Mouse (Mus musculus) CH12.LX (cell line): ENCODE data around the gene Slc35f6. TPM values are rescaled to one million over a fixed set of nuclear protein-coding genes. Genes with fewer than 3 reads are reported as not detected.
"Not testable (repeated sequence)": the region's sequence is repeated elsewhere in the genome, so short reads cannot be mapped to it uniquely, and the experiment has no call there.

Experiments used
- DNase-seq: peaks from one replicate; pipeline ENCODE4 v3.0.0-alpha.2; 2013; ENCODE audit errors: extremely low read depth
- H3K27ac ChIP-seq: 2 replicates; pipeline ENCODE4 v1.5.1; 2012; ENCODE audit warnings: low read depth, mild to moderate bottlenecking, control low read depth, moderate library complexity; ENCODE audit not compliant: insufficient read depth
- H3K27me3 ChIP-seq: replicated peaks from 2 replicates; pipeline ENCODE3; 2012; ENCODE audit warnings: inconsistent platforms
- H3K36me3 ChIP-seq, 2 experiments: replicated peaks in 1 of 2; 2 replicates each; pipeline versions ENCODE3 to v1.6.1; 2012; ENCODE audit warnings: inconsistent platforms in 1 of 2, low read length in 1 of 2, mild to moderate bottlenecking in 1 of 2, mixed read lengths in 1 of 2, moderate library complexity in 1 of 2; ENCODE audit not compliant: control insufficient read depth in 1 of 2, insufficient read depth in 1 of 2
- H3K4me1 ChIP-seq, 2 experiments: 2 replicates each; pipeline ENCODE4 v1.6.1; 2012; ENCODE audit warnings: inconsistent platforms in 1 of 2, moderate library complexity in 1 of 2; ENCODE audit not compliant: insufficient read depth in 2 of 2, control insufficient read depth in 1 of 2
- H3K4me2 ChIP-seq: 2 replicates; pipeline ENCODE4 v1.6.1; 2012; ENCODE audit warnings: low read depth, mild to moderate bottlenecking, control low read depth; ENCODE audit not compliant: poor library complexity, insufficient read depth, severe bottlenecking
- H3K4me3 ChIP-seq, 3 experiments: fragments of 150-350 bp in 1 of 3; sonication (generic) in 1 of 3; replicated peaks in 1 of 3; 2 replicates each; pipeline versions ENCODE3 to v1.5.1; 2011 to 2012; ENCODE audit warnings: low read depth in 2 of 3, low read length in 2 of 3, mild to moderate bottlenecking in 2 of 3, moderate library complexity in 2 of 3, control low read depth in 1 of 3, improper control_type of control experiment in 1 of 3, inconsistent platforms in 1 of 3, mixed read lengths in 1 of 3; ENCODE audit not compliant: poor library complexity in 1 of 3
- H3K79me2 ChIP-seq: replicated peaks from 2 replicates; pipeline ENCODE4 v1.6.1; 2012; ENCODE audit warnings: mild to moderate bottlenecking, moderate library complexity; ENCODE audit not compliant: control insufficient read depth, poor library complexity, insufficient read depth, severe bottlenecking; ENCODE audit errors: extremely low read depth
- H3K9ac ChIP-seq: 2 replicates; pipeline ENCODE4 v1.6.1; 2012; ENCODE audit warnings: low read depth, mild to moderate bottlenecking, control low read depth, moderate library complexity; ENCODE audit not compliant: insufficient read depth
- H3K9me3 ChIP-seq: replicated peaks from 2 replicates; pipeline ENCODE3; 2012; ENCODE audit warnings: low read length, inconsistent platforms, mixed read lengths
- CHD2 ChIP-seq: IDR thresholded peaks from 2 replicates; pipeline ENCODE4 v1.6.1; 2011; ENCODE audit warnings: low read length, improper control_type of control experiment
- EP300 ChIP-seq: IDR thresholded peaks from 2 replicates; pipeline ENCODE4 v1.6.1; 2011; ENCODE audit warnings: low read length, improper control_type of control experiment
- GABPA ChIP-seq: IDR thresholded peaks from 2 replicates; pipeline ENCODE4 v1.6.1; 2012; ENCODE audit warnings: low read depth, low read length, improper control_type of control experiment, inconsistent platforms; ENCODE audit not compliant: insufficient replicate concordance
- HCFC1 ChIP-seq: IDR thresholded peaks from 2 replicates; pipeline ENCODE4 v1.6.1; 2012; ENCODE audit warnings: low read depth, mild to moderate bottlenecking, inconsistent platforms, low read length, improper control_type of control experiment
- JUN ChIP-seq: IDR thresholded peaks from 2 replicates; pipeline ENCODE4 v1.6.1; 2011; ENCODE audit warnings: low read depth, mild to moderate bottlenecking, low read length, improper control_type of control experiment, moderate library complexity; ENCODE audit not compliant: insufficient read depth
- JUND ChIP-seq: conservative IDR thresholded peaks from 2 replicates; pipeline ENCODE4 v1.6.1; 2011; ENCODE audit warnings: low read depth, low read length, improper control_type of control experiment
- KAT2A ChIP-seq: IDR thresholded peaks from 2 replicates; pipeline ENCODE4 v1.6.1; 2012; ENCODE audit warnings: low read length, improper control_type of control experiment, inconsistent platforms; ENCODE audit not compliant: insufficient replicate concordance
- MAFK ChIP-seq: IDR thresholded peaks from 2 replicates; pipeline ENCODE4 v1.6.1; 2011; ENCODE audit warnings: low read length, improper control_type of control experiment; ENCODE audit not compliant: insufficient replicate concordance
- MAX ChIP-seq: IDR thresholded peaks from 2 replicates; pipeline ENCODE4 v1.6.1; 2011; ENCODE audit warnings: low read length, improper control_type of control experiment
- MAZ ChIP-seq: IDR thresholded peaks from 2 replicates; pipeline ENCODE4 v1.6.1; 2012; ENCODE audit warnings: low read depth, mild to moderate bottlenecking, inconsistent platforms, low read length, improper control_type of control experiment, moderate library complexity
- MXI1 ChIP-seq: IDR thresholded peaks from 2 replicates; pipeline ENCODE4 v1.6.1; 2011; ENCODE audit warnings: mild to moderate bottlenecking, low read depth, low read length, improper control_type of control experiment
- NELFE ChIP-seq: IDR thresholded peaks from 2 replicates; pipeline ENCODE4 v1.6.1; 2011; ENCODE audit warnings: low read depth, low read length, improper control_type of control experiment
- NRF1 ChIP-seq: IDR thresholded peaks from 2 replicates; pipeline ENCODE4 v1.6.1; 2014; ENCODE audit warnings: low read depth, mild to moderate bottlenecking, inconsistent platforms, low read length, improper control_type of control experiment, moderate library complexity
- POLR2AphosphoS2 ChIP-seq: IDR thresholded peaks from 2 replicates; pipeline ENCODE4 v1.6.1; 2011; ENCODE audit warnings: low read depth, low read length, improper control_type of control experiment
- RAD21 ChIP-seq: IDR thresholded peaks from 2 replicates; pipeline ENCODE4 v1.6.1; 2011; ENCODE audit warnings: low read depth, mild to moderate bottlenecking, low read length, improper control_type of control experiment, moderate library complexity
- SMC3 ChIP-seq: IDR thresholded peaks from 2 replicates; pipeline ENCODE4 v1.6.1; 2011; ENCODE audit warnings: low read depth, low read length, improper control_type of control experiment
- TBP ChIP-seq: conservative IDR thresholded peaks from 2 replicates; pipeline ENCODE4 v1.6.1; 2011; ENCODE audit warnings: low read depth, low read length, improper control_type of control experiment
- TCF12 ChIP-seq: IDR thresholded peaks from 2 replicates; pipeline ENCODE4 v1.6.1; 2014; ENCODE audit warnings: low read depth, mild to moderate bottlenecking, inconsistent platforms, low read length, improper control_type of control experiment
- USF1 ChIP-seq: IDR thresholded peaks from 2 replicates; pipeline ENCODE4 v1.6.1; 2014; ENCODE audit warnings: low read depth, mild to moderate bottlenecking, inconsistent platforms, low read length, improper control_type of control experiment
- USF2 ChIP-seq: conservative IDR thresholded peaks from 2 replicates; pipeline ENCODE4 v1.6.1; 2011; ENCODE audit warnings: low read depth, low read length, improper control_type of control experiment
- ZC3H11A ChIP-seq: IDR thresholded peaks from 2 replicates; pipeline ENCODE4 v1.6.1; 2012; ENCODE audit warnings: low read depth, mild to moderate bottlenecking, inconsistent platforms, low read length, improper control_type of control experiment
- ZMIZ1 ChIP-seq: IDR thresholded peaks from 2 replicates; pipeline ENCODE4 v1.6.1; 2012; ENCODE audit warnings: low read depth, mild to moderate bottlenecking, inconsistent platforms, low read length, improper control_type of control experiment
- dilution Hi-C: fragments of 300-500 bp; cut with MboI; formaldehyde crosslinking; loops from 2 replicates; pipeline ENCODE4 v1.14.3; 2020; ENCODE audit warnings: low sequenced_read_pairs; ENCODE audit not compliant: extremely low pct_unique_long_range_greater_than_20kb, extremely low pct_ligation_motif_present
- in situ Hi-C: fragments of 300-500 bp; cut with MboI; formaldehyde crosslinking; loops from 3 replicates; pipeline ENCODE4 v1.14.3; 2019; ENCODE audit warnings: low sequenced_read_pairs, low pct_ligation_motif_present, low pct_unique_long_range_greater_than_20kb, mixed read lengths
- polyA plus RNA-seq: library from polyadenylated mRNA; unstranded; fragments of >175 nt; gene quantifications from 2 replicates; pipeline ENCODE4 v1.2.1, GENCODE M21; 2012; ENCODE audit warnings: low read depth; ENCODE audit not compliant: insufficient read length
- total RNA-seq, 2 experiments: library from RNA; depleted of rRNA; stranded (reverse); fragments of 300-350 nt in 1 of 2; fragments of >200 nt in 1 of 2; gene quantifications; 2 replicates each; pipeline ENCODE4 v1.2.3; 2012 to 2014

Slc35f6 gene
- total and polyA plus RNA-seq, 3 experiments = 8.9 to 9.5 (median 9.0) TPM

GRCm38 (mm10) chr5:30676800-30677199, 29.1 kb downstream of the Slc35f6 start:
- no peaks in the 10 kb centered on the region for H3K79me2 ChIP-seq
- TF ChIP-seq POLR2AphosphoS2 = peak; percentile 67; the same call in 1 of the 2 replicates
- no peak for TF ChIP-seq MAX
- TF ChIP-seq ZC3H11A = no peak
- H3K27me3 ChIP-seq = no peaks in the 10 kb centered on the region
- in situ Hi-C loops (no loop called here), dilution Hi-C loops (no loop called here)
- H3K36me3 ChIP-seq = peaks cover 40 to 52% of the 10 kb centered on the region in 2 experiments
- H3K4me3 ChIP-seq = no peak overlapping the region
- no peak overlapping the region for H3K9ac ChIP-seq
- H3K9me3 ChIP-seq = no peaks in the 10 kb centered on the region
- peaks cover 2 to 13% of the 10 kb centered on the region in 2 experiments; a peak in 2 of 4 replicates for H3K4me1 ChIP-seq
- DNase-seq = no peak
- H3K27ac ChIP-seq = no peak overlapping the region
- H3K4me2 ChIP-seq = no peak overlapping the region

DNA sequence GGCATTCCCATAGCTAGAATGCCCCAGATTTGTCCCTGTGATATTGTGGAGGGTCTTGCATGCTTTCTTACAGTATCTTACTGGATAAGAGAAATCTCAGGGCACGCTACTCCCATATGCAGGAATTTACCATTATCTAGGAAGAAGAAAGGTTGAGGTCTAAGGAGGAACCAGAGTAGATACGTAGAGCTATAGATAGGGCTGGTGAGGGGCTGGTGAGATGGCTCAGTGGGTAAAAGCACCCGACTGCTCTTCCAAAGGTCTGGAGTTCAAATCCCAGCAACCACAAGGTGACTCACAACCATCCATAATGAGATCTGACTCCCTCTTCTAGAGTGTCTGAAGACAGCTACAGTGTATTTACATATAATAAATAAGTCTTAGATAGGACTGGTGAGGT, 30.3 kb downstream of the Slc35f6 start:
- H3K79me2 ChIP-seq, H3K27ac ChIP-seq, dilution Hi-C loops, H3K4me2 ChIP-seq, H3K27me3 ChIP-seq, DNase-seq, H3K9me3 ChIP-seq, in situ Hi-C loops, H3K4me3 ChIP-seq, H3K9ac ChIP-seq: not testable (repeated sequence)
- peaks cover 27 to 39% of the 10 kb centered on the region in 2 experiments for H3K36me3 ChIP-seq
- H3K4me1 ChIP-seq = peaks cover 2 to 13% of the 10 kb centered on the region in 2 experiments; a peak in 2 of 4 replicates

- TF ChIP-seq TCF12 (no peak), ZMIZ1 (no peak), CHD2 (no peak), NRF1 (no peak), USF2 (no peak), EP300 (no peak), JUN (no peak), SMC3 (no peak), GABPA (no peak), JUND (no peak), MAZ (no peak), MXI1 (no peak), HCFC1 (no peak), MAFK (no peak), USF1 (no peak), RAD21 (no peak), KAT2A (no peak), NELFE (no peak), TBP (no peak)
- TF ChIP-seq, all 38 proteins: peak for 0
- no peak overlapping the region for H3K4me2 ChIP-seq
- H3K4me1 ChIP-seq = peaks cover 2 to 13% of the 10 kb centered on the region in 2 experiments; a peak in 2 of 4 replicates
- H3K9ac ChIP-seq = no peak overlapping the region
- H3K79me2 ChIP-seq = no peaks in the 10 kb centered on the region
- no peaks in the 10 kb centered on the region for H3K9me3 ChIP-seq
- no peak for DNase-seq
- in situ Hi-C loops = no loop called here
- H3K4me3 ChIP-seq = no peak overlapping the region
- H3K27ac ChIP-seq = no peak overlapping the region
- peaks cover 20 to 32% of the 10 kb centered on the region in 2 experiments for H3K36me3 ChIP-seq
- no peaks in the 10 kb centered on the region for H3K27me3 ChIP-seq
- dilution Hi-C loops = no loop called here
Measured at GRCm38 (mm10) chr5:30678722-30679296, 31.1 kb downstream of the Slc35f6 start.
